Mouse (Mus musculus) brain, embryonic 18.5 days (tissue): ENCODE measurements around the gene Gm45521.

Experiments used
- DNase-seq: peaks from one replicate; pipeline ENCODE4 v3.0.0-alpha.2; 2012; ENCODE audit warnings: low read depth, low spot score

Gene Gm45521

DNA sequence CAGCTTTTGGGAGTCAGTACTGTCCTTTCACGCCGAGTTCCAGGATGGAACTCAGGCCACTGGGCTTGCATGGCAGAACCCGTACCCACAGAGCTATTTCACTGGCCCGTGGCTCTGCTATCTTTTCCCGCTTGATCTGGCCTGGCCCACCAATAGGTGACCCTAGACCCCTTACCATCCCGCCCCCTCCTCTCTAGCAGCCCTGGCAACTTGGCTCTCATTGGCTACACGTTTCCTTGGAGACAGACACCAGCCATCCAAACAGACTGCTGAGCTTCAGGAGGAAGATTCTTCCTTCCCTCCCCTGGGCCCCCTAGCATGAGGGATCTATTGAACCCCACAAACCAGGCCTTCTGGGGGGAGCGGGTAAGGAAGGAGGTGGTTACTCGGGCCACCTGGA lies at the start of gene Gm45521:
Gene Gm45521 (plus strand): TSS at position 240 of the 400 bp plus-strand sequence.
- DNase-seq: no peak

DNA sequence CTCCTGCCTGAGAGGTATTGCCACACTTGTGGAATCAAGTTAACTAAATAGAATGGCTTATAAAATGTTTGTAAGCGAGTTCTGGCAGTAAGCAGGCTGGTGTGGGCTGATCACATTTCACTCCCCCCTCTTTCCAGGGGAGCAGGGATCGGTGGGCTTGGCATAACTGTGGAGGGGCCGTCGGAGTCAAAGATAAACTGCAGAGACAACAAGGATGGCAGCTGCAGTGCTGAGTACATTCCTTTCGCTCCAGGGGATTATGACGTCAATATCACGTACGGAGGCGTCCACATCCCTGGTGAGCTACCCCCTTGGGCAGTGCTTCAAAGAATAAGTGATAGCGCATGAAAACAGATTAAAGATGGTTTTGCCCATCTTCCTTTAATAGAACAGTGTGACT lies 47.6 kb upstream of the Gm45521 start:
- no peak for DNase-seq

- no peak for DNase-seq
These were observed 43.2 kb upstream of the Gm45521 start for GRCm38 (mm10) chr14:7913842-7914241.

- no peak for DNase-seq
These were observed 42.6 kb upstream of the Gm45521 start for GRCm38 (mm10) chr14:7914461-7914860.

DNA sequence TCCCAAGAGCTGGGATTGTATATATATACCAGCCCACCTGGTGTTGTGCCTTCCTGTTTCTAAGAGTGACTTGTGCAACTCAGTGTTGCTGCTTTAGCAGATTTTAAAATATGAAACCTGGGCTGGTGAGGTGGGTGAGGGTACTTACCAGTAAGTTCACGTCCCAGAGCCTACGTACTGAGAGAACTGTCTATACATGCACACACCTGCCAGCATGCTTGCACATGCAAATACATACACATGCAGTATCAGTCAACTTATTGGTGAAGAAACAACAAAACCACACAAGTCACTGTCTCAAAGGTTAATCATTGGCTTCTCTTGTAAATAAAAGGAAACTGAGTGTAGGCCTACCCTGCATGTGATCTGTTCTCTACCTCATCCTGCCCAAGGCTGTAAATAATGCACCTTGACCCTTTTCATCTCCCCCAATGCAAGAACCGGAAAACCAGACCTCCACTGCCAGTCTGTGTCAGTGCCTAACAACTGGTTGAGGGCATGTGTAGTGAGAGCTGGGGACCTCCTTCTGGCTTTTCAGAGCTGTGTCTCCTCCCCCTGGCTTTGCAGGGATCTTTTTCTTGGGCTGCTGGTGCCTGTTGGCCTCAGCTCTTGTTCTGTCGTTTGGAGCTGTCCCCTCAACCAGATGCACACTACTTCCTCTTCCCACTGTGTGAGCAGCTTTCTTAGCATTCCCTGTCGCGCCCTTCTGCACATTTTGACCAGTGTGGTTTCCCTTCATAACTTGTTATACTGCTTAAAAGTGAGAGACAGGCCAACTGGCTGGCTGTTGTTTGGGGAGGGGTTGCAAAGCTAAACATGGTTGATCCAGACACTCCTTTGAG lies 38.7 kb upstream of the Gm45521 start:
- no peak for DNase-seq

GRCm38 (mm10) chr14:7919309-7919708 lies 37.8 kb upstream of the Gm45521 start:
- DNase-seq: no peak

DNA sequence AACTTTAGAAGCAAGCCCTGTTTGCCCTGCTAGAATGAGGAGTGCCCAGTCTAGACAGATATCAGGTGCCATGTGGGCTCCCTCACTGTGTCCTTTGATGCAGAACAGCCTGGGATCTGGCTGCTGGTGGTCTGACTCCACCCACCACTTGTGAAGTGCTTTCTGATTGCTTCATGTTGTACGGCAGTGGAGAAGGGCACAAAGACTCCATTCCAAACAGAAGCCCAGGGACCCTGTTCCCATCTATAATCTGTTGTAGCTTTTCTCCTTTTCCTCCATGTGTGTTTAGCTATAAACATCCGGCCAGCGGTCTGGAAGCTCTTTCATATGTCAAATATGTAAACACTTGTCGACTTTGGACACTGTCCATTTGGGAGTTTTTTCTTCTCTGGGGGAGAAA lies 37.2 kb upstream of the Gm45521 start:
- no peak for DNase-seq

DNA sequence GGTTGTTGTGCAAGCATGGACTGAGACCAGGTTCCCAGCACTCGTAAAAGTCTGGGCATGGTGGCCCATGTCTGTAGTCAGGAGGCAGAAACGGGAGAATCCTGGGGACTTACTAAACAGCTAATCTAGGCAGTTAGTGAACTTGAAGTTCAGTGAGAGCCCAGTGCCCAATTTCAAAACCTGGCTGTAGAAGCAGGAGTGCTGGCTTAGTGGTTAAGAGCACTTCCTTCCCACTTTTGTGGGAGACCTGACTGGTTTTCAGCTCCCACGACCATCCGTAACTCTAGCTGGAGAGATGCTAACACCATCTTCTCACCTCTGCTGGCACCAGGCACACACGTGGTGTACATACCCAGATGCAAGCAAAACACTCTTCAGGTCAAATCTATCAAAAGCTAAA lies 35.6 kb upstream of the Gm45521 start:
- DNase-seq: no peak

- DNase-seq: no peak
These were observed 33.5 kb upstream of the Gm45521 start for GRCm38 (mm10) chr14:7923635-7924034.

- DNase-seq: no peak
These were observed 28.7 kb upstream of the Gm45521 start for GRCm38 (mm10) chr14:7928362-7928761.

GRCm38 (mm10) chr14:7929029-7929428 lies 28.1 kb upstream of the Gm45521 start:
- DNase-seq: no peak

DNA sequence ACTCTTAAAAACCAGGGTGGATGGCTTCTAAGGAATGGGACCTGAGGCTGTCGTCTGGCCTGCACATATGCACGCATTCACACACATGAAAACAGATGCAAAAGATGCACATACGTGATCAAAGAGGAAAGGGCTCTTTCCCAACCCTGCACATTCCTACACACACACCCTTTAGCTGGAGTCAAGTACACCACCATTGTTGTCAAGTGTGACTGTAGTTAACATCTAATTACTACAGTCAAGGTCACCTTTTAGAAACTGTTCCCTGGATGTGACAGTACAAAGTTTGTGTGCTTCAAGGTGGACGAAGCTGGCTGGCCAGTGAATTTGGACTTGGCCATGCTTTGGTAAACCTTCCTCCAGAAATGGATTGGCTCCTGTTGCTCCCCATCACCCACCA lies 24.9 kb upstream of the Gm45521 start:
- no peak for DNase-seq

DNA sequence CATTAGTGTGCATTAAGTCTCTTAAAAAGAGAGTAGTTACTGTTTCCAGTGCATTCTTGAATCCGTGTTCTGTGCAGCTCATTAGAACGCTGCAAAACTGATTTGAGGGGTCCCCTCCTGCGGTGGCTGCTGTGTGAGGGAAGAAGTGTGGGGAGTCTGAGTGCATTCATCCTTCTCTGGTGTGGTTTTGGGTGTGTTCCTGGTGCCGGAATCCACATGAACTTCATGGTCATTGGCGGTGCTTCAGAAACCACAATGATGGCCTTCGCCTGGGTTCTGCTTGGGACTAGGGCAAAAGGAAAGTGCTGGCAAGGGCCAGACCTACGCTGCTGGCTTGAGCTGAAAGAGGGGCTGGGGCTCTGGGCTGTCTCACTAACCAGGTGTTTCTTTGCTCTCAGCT lies 22.9 kb upstream of the Gm45521 start:
- DNase-seq: no peak

- no peak for DNase-seq
These were observed 19.9 kb upstream of the Gm45521 start for GRCm38 (mm10) chr14:7937052-7937630.

- DNase-seq: no peak
These were observed 18.0 kb upstream of the Gm45521 start for GRCm38 (mm10) chr14:7938809-7939784.

DNA sequence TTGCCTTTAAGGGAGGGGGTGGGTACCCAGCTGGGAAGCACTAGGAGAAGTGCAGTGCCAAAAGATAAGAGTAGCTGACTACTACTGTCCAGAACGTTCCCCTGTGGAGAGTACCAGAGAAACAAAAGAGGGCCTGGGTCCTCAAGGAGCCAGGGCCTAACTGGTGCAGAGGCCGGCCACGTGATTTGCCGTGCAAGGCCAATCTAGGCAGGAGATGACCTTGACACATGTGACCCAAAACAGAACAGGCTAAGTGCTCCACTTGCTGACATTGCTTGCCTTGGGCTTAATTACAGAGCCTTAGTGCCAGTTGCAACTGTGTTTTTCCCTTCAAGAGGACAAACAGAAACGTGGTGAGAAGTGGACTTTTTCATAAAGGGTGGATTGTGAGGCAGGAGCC lies 15.7 kb upstream of the Gm45521 start:
- DNase-seq: no peak

DNA sequence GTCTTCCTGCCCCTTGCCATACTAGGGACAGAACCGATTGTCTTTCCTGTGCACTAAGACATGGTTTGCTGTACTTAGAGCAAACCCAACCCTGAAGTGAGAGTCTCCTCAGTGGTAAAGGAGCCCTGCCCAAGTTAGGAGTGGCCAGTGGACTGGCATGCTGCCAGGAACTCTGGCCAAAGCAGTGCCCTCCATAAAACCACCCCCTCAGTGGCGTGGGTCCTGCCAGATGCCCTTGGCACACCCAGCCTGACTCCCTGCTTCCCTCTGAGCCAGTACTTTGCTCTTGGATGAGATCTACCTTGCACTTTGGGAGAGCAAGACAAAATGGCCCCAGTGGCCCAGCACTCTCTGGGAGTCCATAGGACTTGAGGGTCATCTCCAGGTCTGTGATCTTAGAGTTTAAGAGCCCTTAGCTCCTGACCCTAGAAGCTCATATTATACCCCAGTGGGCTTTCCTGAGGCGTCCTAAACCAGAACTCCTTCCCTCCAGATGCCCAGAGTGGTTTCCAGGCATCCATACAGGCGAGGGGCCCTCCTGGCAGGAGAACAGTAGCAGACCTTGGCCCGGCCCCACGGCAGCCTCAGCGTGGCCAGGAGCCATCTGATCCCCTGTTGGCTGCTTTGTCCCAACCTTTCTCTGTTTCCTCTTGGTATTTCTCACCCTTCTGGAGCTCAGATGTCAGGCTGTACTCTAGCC lies 13.8 kb upstream of the Gm45521 start:
- no peak for DNase-seq

DNA sequence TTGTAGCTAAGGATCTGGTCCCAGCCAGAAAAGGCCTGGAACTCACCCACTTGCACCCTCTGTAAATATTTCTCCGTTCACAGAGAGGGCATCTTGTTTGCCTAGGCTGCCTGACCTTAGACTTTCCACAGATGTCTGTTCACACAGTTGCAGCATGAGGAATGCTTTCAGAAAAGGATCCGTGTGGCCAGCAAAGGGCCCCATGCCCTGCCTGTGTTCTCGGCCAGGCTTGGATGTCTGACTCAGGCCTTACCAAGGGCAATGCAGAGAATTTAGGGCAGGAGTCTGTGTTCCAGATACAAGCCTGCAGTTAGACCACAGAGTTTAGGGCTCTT lies 13.3 kb upstream of the Gm45521 start:
- no peak for DNase-seq

GRCm38 (mm10) chr14:7944349-7945039 lies 12.6 kb upstream of the Gm45521 start:
- DNase-seq: no peak

DNA sequence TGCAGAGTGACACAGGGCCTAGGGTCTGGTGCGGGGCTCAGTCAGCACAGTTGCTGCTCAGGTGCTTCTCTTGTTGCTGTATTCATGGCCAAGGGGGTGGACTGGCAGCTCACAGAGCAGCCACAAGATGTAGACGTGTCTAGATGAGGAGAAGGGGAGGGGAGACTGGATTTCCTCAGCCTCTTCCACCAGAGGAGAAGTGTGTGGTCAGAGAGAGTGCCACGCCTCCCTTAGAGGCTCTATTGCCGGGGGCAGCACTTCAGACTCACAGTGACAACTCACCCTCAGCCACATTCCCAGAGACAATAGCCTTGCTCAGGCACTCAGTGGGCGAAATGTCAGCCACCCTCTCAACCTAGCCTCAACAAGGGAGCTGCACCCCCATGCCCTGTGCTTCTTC lies 11.8 kb upstream of the Gm45521 start:
- DNase-seq: no peak

DNA sequence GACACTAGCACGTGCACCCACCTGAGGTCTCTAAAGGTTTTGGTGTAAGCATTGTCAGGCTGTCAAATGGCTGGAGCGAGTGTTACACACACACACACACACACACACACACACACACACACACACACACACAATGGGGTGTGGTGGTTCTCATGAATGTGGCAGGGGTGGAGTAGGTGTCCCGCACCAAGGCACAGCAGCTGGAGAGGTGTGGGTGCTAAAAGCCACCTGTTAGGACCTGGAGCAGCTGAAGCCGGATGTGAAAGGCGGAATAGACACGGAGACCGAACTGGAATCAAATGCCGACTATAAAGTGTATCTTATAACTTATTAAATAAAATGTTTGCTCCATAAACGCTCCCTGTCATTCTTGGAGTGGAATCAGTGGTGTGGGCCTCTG lies 5.9 kb upstream of the Gm45521 start:
- DNase-seq: no peak
